Mouse (Mus musculus) hindbrain, embryonic 13.5 days (tissue): Measurements from ENCODE around the gene Ror1. TPM values are rescaled to one million over a fixed set of nuclear protein-coding genes. Genes with fewer than 3 reads are reported as not detected.

ENCODE experiments used
- ATAC-seq: fragments of 200-750 bp; cut with Nextera tagmentation; 2 replicates; pipeline ENCODE4 v1.8.0; 2017; ENCODE audit warnings: moderate TSS enrichment; ENCODE audit not compliant: low FRiP score
- H3K27ac ChIP-seq: fragments of 300-500 bp; sonication (generic); 2 replicates; pipeline ENCODE4 v1.5.1; 2015; ENCODE audit warnings: inconsistent platforms, mild to moderate bottlenecking, moderate library complexity
- H3K27me3 ChIP-seq: fragments of 300-500 bp; sonication (generic); 2 replicates; pipeline ENCODE4 v1.6.1; 2015; ENCODE audit warnings: mild to moderate bottlenecking, inconsistent platforms
- H3K36me3 ChIP-seq: fragments of 300-500 bp; sonication (generic); 2 replicates; pipeline ENCODE4 v1.6.1; 2015; ENCODE audit warnings: mild to moderate bottlenecking, inconsistent platforms
- H3K4me1 ChIP-seq: fragments of 300-500 bp; sonication (generic); replicated peaks from 2 replicates; pipeline ENCODE4 v1.6.1; 2015; ENCODE audit warnings: inconsistent platforms
- H3K4me2 ChIP-seq: fragments of 300-500 bp; sonication (generic); 2 replicates; pipeline ENCODE4 v1.6.1; 2015; ENCODE audit warnings: inconsistent platforms, mild to moderate bottlenecking, moderate library complexity
- H3K4me3 ChIP-seq: fragments of 300-500 bp; sonication (generic); 2 replicates; pipeline ENCODE4 v1.5.1; 2015; ENCODE audit warnings: mild to moderate bottlenecking, inconsistent platforms
- H3K9ac ChIP-seq: fragments of 300-500 bp; sonication (generic); 2 replicates; pipeline ENCODE4 v1.6.1; 2015; ENCODE audit warnings: mild to moderate bottlenecking, inconsistent platforms
- H3K9me3 ChIP-seq: fragments of 300-500 bp; sonication (generic); 2 replicates; pipeline ENCODE4 v1.6.1; 2016; ENCODE audit warnings: inconsistent platforms
- WGBS: fragments of 180-500 bp; shearing (Covaris S2); methylation state at CpG from one replicate; pipeline ENCODE4 v1.1.7; 2015; 5-methylcytosine and 5-hydroxymethylcytosine counted together
- polyA plus RNA-seq: library from polyadenylated mRNA; unstranded; fragments of >200 nt; fragmentation: Nextera tagmentation; extraction: Ambion mirVana; gene quantifications from 2 replicates; pipeline ENCODE4 v1.2.1, GENCODE M21; 2015

Ror1 gene
- polyA plus RNA-seq, 1 experiment from 2014 or later, result 1.9 TPM

DNA sequence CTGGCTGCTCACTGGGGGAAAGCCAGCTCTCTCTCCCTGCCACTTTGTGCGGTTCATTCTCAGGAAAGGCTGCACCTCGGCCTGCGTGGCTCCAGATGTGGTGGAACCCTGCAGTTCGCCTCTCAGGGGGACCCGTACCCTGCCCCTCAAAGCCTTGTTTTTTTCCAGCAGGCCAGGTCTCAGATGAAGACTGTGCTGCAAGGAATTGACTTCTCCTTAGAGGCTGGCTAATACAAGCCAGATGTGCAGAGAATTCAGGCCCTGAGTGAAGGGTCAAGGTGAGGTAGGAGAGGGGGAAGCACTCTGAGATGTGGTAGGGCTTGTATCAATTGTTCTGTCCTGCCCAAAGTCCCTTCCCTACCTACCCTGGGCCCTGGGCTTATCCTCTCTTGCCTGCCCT is 108.1 kb downstream of the Ror1 start:
- Histone ChIP-seq H3K4me3 (no peak overlapping the region), H3K27me3 (no peaks in the 10 kb centered on the region), H3K4me2 (no peak overlapping the region), H3K27ac (no peak overlapping the region), H3K9me3 (no peaks in the 10 kb centered on the region), H3K36me3 (no peaks in the 10 kb centered on the region), H3K9ac (no peak overlapping the region), H3K4me1 (no peaks in the 10 kb centered on the region)
- ATAC-seq, result no peak
- 76% methylated on average over 5 of the region's 5 CpGs for WGBS

DNA sequence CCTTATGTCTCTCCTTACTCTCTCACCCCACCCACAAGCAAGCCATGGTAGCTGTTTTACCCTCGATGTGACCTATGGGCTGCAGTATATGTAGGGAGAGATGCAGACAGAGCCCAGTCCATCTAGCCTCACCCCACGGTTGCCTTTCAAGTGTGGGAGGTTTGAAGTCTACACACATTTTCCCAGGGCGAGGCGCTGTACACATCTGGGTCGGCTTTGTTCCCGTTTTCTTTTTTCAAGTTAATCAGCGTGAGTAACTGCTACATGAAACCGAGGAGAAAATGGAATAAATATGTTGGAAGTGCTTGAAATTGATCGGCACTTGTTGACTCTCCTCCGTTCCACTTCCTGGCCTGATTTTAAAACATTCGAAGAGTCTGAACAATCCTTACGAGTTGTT is 108.8 kb downstream of the Ror1 start:
- Histone ChIP-seq H3K9ac (no peak overlapping the region), H3K9me3 (no peaks in the 10 kb centered on the region), H3K4me1 (no peaks in the 10 kb centered on the region), H3K27ac (no peak overlapping the region), H3K36me3 (no peaks in the 10 kb centered on the region), H3K27me3 (no peaks in the 10 kb centered on the region; the same call in 1 of the 2 replicates), H3K4me2 (no peak overlapping the region), H3K4me3 (no peak overlapping the region)
- 81% methylated on average over 12 of the region's 12 CpGs for WGBS
- ATAC-seq, result no peak

DNA sequence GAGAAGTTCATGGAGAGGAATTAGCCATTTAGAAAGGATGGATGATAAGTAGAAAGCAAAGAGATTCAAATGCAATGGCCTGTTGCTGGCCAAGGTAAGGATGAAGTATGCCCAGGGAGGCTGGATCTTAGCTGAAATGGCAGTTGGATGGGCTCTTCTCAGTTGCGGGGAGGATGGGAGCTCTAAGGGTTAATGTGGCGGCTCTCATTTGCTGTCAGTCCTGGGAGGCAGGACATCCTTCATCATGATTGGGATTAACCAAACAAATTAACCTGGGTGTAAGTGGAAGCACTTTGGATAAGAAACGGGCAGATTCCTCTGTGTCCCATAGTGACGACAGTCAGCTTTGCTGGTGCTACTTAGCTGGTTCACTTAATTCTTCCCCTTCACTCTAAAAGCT is 112.5 kb downstream of the Ror1 start:
- no peaks in the 10 kb centered on the region for H3K9me3 ChIP-seq
- no peaks in the 10 kb centered on the region for H3K4me1 ChIP-seq
- H3K4me2 ChIP-seq, result no peak overlapping the region
- no peak overlapping the region for H3K27ac ChIP-seq
- no peak overlapping the region for H3K4me3 ChIP-seq
- no peaks in the 10 kb centered on the region; the same call in 1 of the 2 replicates for H3K27me3 ChIP-seq
- H3K36me3 ChIP-seq, result no peaks in the 10 kb centered on the region
- no peak overlapping the region for H3K9ac ChIP-seq
- 69% methylated on average over 4 of the region's 4 CpGs for WGBS
- no peak for ATAC-seq

DNA sequence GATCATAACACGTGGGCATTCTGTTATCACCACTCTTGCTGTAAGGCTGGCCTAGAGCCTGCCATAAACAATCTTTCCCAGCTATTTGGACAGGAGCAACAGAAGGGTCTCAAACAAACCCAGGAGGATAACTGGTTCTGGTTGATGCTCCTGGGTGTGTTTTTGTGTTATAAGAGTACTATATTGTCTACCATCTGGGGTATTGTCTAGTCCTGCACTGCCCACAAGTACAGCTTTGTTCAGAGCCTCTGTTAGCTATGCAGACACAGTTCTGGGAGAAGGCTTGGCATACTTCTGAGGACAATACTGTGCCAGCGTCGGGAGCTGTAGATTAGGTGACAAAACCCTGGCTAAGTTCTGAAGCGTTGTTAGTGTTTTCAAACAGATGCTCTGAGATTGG is 113.5 kb downstream of the Ror1 start:
- H3K4me2 ChIP-seq, result no peak overlapping the region
- H3K27ac ChIP-seq, result no peak overlapping the region
- H3K9me3 ChIP-seq, result no peaks in the 10 kb centered on the region
- H3K4me1 ChIP-seq, result no peaks in the 10 kb centered on the region
- H3K9ac ChIP-seq, result no peak overlapping the region
- no peaks in the 10 kb centered on the region; the same call in 1 of the 2 replicates for H3K27me3 ChIP-seq
- 73% methylated on average over 4 of the region's 4 CpGs for WGBS
- no peak for ATAC-seq
- no peak overlapping the region for H3K4me3 ChIP-seq
- no peaks in the 10 kb centered on the region for H3K36me3 ChIP-seq

DNA sequence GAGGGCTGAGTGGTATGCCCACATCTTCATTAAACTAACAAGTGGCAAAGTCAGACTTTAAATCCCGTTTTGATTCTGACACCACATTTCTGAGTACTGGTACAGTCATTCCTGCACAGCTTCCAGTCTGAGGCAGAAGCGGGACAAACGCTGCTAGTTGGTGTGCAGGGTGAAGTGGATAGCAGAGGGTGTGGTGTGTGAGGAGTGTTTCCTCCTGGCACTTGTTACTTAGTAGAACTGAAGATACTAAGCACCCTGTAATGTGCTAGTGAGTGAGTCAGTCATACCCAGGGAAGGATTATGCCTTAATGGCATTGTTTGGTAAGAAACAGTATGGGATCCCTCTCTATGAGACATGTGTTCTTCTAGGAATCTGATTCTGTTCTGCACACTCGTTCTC is 115.7 kb downstream of the Ror1 start:
- H3K9ac ChIP-seq, result no peak overlapping the region
- H3K9me3 ChIP-seq, result no peaks in the 10 kb centered on the region
- 82% methylated on average over 4 of the region's 4 CpGs for WGBS
- H3K4me2 ChIP-seq, result no peak overlapping the region
- no peaks in the 10 kb centered on the region; the same call in 1 of the 2 replicates for H3K27me3 ChIP-seq
- no peaks in the 10 kb centered on the region for H3K4me1 ChIP-seq
- no peak overlapping the region for H3K4me3 ChIP-seq
- no peak for ATAC-seq
- H3K27ac ChIP-seq, result no peak overlapping the region
- no peaks in the 10 kb centered on the region for H3K36me3 ChIP-seq

DNA sequence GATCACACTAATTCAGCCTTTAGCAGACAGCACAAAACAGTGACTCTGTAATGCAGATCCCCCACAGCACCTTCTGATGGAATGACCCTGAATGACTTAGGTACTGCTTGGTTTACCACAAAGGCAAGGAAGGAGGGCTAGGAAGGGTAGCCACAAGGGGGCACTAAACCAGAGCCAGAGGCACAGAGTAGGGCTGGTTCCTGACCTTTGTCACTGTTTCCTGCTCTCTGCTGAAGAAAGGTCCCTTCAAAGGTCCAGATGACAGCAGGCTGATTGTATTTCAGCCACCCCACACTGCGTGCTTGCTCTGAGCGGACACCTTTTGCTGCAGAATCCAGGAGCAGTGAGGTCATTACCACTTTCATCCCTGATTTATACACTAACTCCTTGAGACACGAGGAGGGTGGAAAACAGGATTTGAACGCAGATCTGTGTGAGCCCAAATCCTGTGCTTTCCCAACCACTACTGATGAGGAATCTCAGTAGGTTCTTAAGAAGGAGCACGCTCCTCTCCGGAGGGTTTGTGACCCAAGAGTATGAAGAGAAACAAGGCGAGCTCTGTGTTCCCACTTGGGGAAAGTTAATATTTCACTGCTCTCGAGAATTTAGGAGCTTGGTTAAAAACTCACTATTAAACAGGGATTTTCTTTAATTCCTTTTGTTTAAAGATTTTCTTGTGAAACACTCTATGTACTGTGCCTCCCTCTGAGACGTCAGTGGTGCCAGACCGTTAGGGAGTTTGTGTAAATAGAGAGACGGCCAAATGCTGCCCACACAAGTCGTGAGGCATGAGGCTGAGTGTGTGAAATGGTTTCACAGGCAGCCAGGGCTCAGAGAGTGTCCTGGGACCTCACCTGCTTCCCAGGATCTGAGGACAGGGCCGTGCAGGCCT is 119.0 kb downstream of the Ror1 start:
- Histone ChIP-seq H3K4me1 (no peaks in the 10 kb centered on the region), H3K9ac (no peak overlapping the region), H3K27me3 (no peaks in the 10 kb centered on the region), H3K36me3 (no peaks in the 10 kb centered on the region), H3K9me3 (no peaks in the 10 kb centered on the region), H3K27ac (no peak overlapping the region), H3K4me2 (no peak overlapping the region), H3K4me3 (no peak overlapping the region)
- ATAC-seq, result no peak
- 69% methylated on average over 13 of the region's 13 CpGs for WGBS

DNA sequence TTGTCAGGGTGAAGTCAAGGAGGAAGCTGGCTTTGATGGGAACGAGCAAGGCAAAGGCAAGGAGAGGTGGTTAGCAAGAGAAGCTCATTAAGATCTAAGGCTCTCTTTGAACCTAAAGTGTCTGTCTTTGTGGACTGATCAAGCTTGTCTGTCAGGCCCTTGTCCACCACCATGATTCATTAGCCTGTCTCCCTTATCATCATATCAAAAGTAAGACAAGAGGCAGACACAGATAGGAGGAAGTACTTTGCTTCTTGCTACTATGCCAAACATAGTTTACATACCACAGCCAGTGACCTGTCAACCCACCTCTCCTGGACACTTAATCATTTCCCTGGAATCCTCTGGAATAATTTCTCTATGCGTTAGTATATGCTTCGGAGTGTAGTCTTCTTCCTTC is 121.0 kb downstream of the Ror1 start:
- Histone ChIP-seq H3K36me3 (no peaks in the 10 kb centered on the region), H3K27ac (no peak overlapping the region), H3K27me3 (no peaks in the 10 kb centered on the region), H3K4me2 (no peak overlapping the region), H3K4me1 (no peaks in the 10 kb centered on the region), H3K9me3 (no peaks in the 10 kb centered on the region), H3K4me3 (no peak overlapping the region), H3K9ac (no peak overlapping the region)
- ATAC-seq, result no peak
- 77% methylated on average over 3 of the region's 3 CpGs for WGBS

DNA sequence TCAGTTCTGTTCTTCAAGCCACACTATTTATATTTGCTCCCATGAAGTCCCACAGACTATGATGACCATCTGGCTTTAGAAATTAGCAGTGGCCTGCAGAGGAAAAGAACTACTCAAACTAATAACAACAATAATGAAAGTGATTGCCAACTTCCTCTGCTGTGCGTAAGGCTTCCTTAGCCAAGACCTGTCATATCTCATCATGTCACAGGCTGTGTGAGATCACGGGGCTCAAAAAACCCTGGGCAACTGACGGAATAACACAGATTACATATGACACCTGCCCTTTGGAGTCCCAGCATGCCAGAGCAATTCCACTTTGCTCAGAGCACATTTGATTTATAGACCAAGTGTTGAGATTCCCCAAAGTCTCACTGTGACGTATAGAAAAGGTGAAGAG is 123.4 kb downstream of the Ror1 start:
- Histone ChIP-seq H3K27ac (no peak overlapping the region), H3K4me1 (no peaks in the 10 kb centered on the region; the same call in 1 of the 2 replicates), H3K9ac (no peak overlapping the region), H3K27me3 (peaks cover 10% of the 10 kb centered on the region; the same call in 1 of the 2 replicates), H3K4me2 (no peak overlapping the region), H3K4me3 (no peak overlapping the region), H3K9me3 (no peaks in the 10 kb centered on the region), H3K36me3 (no peaks in the 10 kb centered on the region)
- ATAC-seq, result no peak
- WGBS, result 80% methylated on average over 4 of the region's 4 CpGs

DNA sequence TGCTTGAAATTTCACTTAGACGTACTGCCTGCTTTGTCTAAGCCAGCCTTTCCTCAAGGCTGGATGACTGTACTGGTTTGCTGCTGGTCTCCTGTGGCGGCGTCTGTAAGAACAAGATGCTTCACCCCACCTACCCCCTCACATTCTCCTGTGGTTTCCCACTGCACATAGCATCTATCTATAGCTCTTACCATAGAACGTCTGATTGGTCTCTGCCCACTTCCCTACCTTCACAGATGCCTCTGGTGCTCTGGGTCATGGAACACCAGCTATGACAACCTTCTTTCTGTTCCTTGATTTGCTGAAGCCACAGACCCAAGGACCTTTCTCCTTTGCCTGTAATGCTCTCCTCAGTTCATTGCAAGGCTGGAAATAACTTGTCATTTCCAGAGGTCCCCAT is 124.0 kb downstream of the Ror1 start:
- Histone ChIP-seq H3K4me3 (no peak overlapping the region), H3K9me3 (no peaks in the 10 kb centered on the region), H3K9ac (no peak overlapping the region), H3K27me3 (peaks cover 10% of the 10 kb centered on the region; the same call in 1 of the 2 replicates), H3K4me2 (no peak overlapping the region), H3K36me3 (no peaks in the 10 kb centered on the region), H3K27ac (no peak overlapping the region), H3K4me1 (no peaks in the 10 kb centered on the region; the same call in 1 of the 2 replicates)
- no peak for ATAC-seq
- WGBS, result 88% methylated on average over 4 of the region's 4 CpGs

DNA sequence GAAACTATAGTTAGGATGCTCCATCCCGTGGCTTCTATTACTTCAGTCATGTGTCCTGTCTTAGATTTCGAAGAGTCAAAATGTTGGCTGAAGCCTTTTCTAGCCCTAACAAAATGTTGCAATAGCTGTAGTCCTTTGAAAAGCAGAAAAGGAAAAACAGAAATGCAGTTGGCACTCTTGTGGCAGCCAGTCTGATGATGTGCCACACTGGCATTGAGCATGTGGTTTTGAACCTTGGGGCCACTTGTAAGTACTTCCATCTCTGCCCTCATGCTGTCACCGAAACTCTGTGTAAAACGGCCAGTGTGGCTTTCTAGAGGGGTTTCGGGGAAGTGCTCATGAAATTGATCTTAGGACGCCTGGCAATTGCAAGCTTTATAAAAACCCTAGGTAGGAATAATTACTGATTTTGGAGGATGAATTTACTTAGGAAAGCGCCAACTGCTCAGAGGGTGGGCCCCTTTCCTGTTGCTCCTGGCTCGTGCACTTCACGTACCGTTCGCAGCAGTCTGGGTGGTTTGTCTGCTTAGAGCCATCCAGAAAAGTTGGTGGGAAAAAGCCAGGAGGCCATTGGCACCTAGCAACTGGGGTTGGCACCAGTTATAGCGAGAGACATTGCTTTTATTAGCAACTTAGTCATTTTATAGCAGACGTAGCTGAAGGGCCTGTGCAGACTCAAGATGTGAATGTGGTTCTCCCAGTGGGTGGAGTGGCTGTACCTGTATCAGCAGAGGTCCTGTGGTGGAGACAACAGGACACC is 126.6 kb downstream of the Ror1 start:
- no peak overlapping the region for H3K4me3 ChIP-seq
- no peak overlapping the region for H3K9ac ChIP-seq
- no peak overlapping the region for H3K4me2 ChIP-seq
- no peak overlapping the region for H3K27ac ChIP-seq
- H3K9me3 ChIP-seq, result no peaks in the 10 kb centered on the region
- ATAC-seq, result no peak
- H3K27me3 ChIP-seq, result peaks cover 10% of the 10 kb centered on the region; the same call in 1 of the 2 replicates
- H3K4me1 ChIP-seq, result no peaks in the 10 kb centered on the region; the same call in 1 of the 2 replicates
- 80% methylated on average over 13 of the region's 13 CpGs for WGBS
- H3K36me3 ChIP-seq, result no peaks in the 10 kb centered on the region

DNA sequence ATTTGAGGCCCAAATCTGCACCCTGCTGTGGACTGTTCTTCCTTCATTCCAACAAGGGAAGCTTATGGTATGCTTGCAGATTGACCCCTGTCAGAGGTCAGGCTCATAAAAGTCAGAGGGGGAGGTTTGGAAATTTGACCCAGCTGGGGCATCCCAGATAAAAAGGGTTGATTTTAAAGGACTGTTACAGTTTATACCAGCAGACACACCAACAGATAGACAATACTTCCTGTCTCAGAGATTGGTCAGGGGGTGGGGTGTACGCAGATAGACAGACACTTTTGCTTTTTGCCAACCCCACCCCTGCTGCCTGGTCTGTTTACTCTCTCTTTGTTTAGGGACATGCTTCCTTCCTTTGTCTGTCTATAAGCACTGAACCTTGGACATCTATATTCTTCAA is 127.9 kb downstream of the Ror1 start:
- no peak for ATAC-seq
- peaks cover 10% of the 10 kb centered on the region; the same call in 1 of the 2 replicates for H3K27me3 ChIP-seq
- no peaks in the 10 kb centered on the region for H3K9me3 ChIP-seq
- H3K9ac ChIP-seq, result no peak overlapping the region
- H3K36me3 ChIP-seq, result no peaks in the 10 kb centered on the region
- H3K4me3 ChIP-seq, result no peak overlapping the region
- H3K27ac ChIP-seq, result no peak overlapping the region
- no peak overlapping the region for H3K4me2 ChIP-seq
- H3K4me1 ChIP-seq, result no peaks in the 10 kb centered on the region; the same call in 1 of the 2 replicates
- 13% methylated on average over 1 of the region's 1 CpGs for WGBS

DNA sequence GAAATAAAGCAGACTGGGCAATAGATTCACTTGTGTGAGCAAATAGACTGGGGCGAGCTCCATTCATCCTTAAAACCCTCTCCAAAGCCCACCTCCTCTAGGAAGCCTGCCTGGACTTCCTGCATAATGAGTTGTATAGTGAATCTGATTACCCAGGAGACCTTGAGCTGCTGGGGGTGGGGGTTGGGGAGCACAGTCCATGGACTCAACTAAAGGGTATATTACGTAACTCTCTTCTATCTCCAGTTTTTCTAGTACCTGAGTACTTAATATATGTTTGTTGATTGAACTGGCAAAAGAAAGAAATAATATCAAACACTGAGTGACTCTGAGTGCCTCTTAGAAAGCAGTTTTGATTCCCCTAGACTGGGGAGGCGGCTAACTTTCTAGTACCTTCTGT is 128.4 kb downstream of the Ror1 start:
- no peak overlapping the region for H3K9ac ChIP-seq
- 66% methylated on average over 3 of the region's 3 CpGs for WGBS
- no peaks in the 10 kb centered on the region; the same call in 1 of the 2 replicates for H3K4me1 ChIP-seq
- no peaks in the 10 kb centered on the region for H3K36me3 ChIP-seq
- no peaks in the 10 kb centered on the region for H3K9me3 ChIP-seq
- H3K4me3 ChIP-seq, result no peak overlapping the region
- H3K4me2 ChIP-seq, result no peak overlapping the region
- H3K27me3 ChIP-seq, result peaks cover 10% of the 10 kb centered on the region; the same call in 1 of the 2 replicates
- ATAC-seq, result no peak
- no peak overlapping the region for H3K27ac ChIP-seq
